Mouse (Mus musculus): ENCODE data around the gene Olfr173. TPM values are rescaled to one million over a fixed set of nuclear protein-coding genes. Genes with fewer than 3 reads are reported as not detected.
A peak's percentile ranks its signal among the peaks of the same experiment; 100 is the strongest.

The Olfr173 gene
- polyA plus RNA-seq (2017; shearing (Covaris generic)): 1 to 10 TPM in 1 of 2 experiments, under 1 TPM in 1; 0.75 to 1.2 TPM

DNA sequence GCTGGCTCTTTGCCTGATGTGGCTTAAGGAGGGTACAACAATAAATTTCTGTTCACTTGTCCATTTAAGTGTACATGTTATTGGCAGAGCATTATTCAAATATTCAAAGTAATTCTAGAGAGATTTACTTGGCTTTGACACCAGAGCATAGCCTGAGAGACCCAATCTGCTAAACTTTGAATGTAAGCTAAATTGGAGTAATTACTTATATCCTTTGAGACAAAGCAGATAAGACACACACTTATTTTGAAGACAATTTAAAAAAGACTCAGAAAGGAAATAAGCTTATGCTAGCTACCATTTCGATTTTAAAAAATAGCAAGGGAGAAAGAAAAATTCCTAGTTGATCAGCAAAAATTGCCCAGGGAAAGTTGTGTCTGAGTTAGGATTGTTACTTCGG lies at the start of gene Olfr173:
Olfr173 (minus strand) TSS at position 101 of the 400 bp plus-strand sequence.
- ATAC-seq: no peak

DNA sequence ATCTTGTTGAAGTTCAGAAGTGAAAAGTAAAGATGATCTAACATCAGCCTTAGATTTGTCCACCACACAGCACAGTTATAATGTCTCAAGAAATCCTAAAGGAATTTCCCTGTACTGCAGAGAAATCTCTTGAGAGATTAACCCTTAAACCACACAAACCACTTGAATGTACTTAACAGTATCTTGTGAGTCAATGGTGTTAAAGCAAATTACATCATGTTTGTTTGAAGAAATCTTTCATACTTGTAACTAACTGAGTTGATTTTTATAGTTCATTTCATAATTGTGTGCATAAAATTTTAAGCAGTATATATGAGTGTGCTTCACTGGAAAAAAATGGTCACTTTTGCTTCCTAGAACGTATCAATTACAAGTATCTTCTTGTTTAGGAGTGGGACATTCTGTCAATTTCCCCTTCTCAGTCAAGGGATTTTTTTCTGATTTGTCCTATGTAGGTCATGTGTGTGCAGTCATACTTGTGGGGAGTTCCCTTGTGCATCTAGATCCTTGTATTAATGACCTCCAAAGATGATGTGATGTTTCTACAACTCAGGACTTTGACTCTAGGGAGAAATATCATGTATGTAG lies 26.8 kb upstream of the Olfr173 start, which contains the start of gene Olfr175-ps1:
Olfr175-ps1 (minus strand) TSS at position 51 of the 588 bp plus-strand sequence.
- no peak for ATAC-seq

DNA sequence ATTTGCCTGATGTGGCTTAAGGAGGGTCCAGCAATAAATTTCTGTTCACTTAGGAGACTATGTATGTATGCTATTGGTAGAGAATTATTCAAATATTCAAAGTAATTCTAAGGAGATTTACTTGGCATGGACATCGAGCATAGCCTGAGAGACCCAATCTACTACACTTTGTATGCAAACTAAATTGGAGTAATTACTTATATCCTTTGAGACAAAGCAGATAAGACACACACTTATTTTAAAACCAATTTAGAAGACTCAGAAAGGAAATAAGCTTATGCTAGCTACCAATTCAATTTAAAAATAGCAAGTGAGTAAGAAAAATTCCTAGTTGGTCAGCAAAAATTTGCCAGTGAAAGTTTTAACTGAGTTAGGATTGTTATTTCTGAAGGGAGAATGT lies 37.0 kb downstream of the Olfr173 start, which contains the start of gene Olfr172:
Olfr172 (minus strand) TSS at position 101 of the 400 bp plus-strand sequence.
- no peak for ATAC-seq

DNA sequence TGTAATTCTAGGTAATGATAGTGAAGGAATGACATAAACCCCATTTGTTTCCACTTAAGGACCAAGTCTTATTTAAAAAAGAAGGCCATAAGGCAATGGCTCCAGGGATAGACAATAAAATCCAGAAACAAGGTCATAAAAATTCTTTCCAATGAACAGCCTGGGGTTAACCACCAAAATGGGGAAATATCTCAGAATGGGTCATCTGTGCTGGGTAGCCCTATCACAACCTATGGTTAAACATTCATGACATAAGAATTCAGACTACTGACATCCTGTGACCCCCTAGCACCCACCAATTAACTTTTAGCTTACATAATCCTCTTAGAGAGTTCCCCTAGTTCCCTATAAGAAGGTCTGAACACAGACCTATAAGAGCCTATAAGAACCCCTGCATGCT lies 43.9 kb downstream of the Olfr173 start:
- no peak for ATAC-seq

DNA sequence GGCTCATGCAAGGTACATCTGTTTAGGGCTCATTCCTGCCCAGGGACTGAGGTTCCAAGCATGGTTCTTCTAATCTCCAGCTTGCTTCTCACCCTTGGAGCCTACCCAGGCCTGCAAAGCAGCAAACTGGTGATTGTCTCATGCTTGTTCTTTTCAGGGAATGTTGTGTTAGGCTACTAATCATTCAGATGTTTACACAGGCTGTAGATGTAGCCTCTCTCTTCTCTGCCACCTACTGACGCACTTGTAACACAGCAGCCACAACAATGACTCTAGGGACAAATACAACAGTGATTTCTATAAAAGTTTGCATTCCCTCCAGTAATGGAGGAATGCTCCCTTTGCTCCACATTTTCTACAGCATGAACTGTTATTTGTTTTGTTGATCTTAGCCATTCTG lies 48.8 kb downstream of the Olfr173 start:
- ATAC-seq: peak; percentile 79

DNA sequence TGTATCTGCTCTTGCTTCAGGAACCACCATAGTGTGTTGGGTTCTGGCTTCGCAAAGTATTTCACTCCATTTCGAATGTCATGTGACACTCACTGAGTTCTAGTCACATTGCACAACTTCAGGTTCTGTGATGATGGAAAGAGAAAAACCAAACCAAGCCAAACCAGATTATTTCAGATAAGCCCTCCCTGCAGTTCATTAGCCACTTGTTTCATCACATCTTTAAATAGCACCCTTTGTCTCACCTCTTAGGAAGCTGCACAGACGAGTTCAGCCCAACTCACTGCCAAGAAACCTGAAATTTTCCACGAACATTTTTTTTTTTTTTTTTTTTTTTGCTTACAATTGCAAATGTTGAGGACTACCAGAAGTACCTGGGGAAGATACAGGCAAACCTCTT lies 53.4 kb downstream of the Olfr173 start:
- ATAC-seq: no peak

Other genes starting within 250 kb of the Olfr173 start
- gene Gm813, start 183.3 kb downstream of the Olfr173 start, polyA plus RNA-seq (2017; shearing (Covaris generic)): not detected
- gene E330017A01Rik, start 161.5 kb downstream of the Olfr173 start, polyA plus RNA-seq (2017; shearing (Covaris generic)): not detected
- gene Cpox, start 130.0 kb downstream of the Olfr173 start, polyA plus RNA-seq (2017; shearing (Covaris generic)): 10 to 100 TPM; 34.0 to 37.2 TPM
- 10 to 100 TPM; 22.6 to 23.4 TPM for gene Gpr15, start 81.2 kb downstream of the Olfr173 start, polyA plus RNA-seq (2017; shearing (Covaris generic))
- 100 to 1,000 TPM; 229 to 255 TPM for gene Cldnd1, start 72.4 kb downstream of the Olfr173 start, polyA plus RNA-seq (2017; shearing (Covaris generic))
- gene Olfr172, start 37.1 kb downstream of the Olfr173 start, polyA plus RNA-seq (2017; shearing (Covaris generic)): under 1 TPM in 1 of 2 experiments, not detected in 1; 0.19 TPM
- gene Olfr175-ps1, start 26.5 kb upstream of the Olfr173 start, polyA plus RNA-seq (2017; shearing (Covaris generic)): not detected
- gene Olfr177, start 74.5 kb upstream of the Olfr173 start, polyA plus RNA-seq (2017; shearing (Covaris generic)): not detected
- gene Olfr178, start 91.8 kb upstream of the Olfr173 start, polyA plus RNA-seq (2017; shearing (Covaris generic)): not detected
- gene Olfr181, start 128.5 kb upstream of the Olfr173 start, polyA plus RNA-seq (2017; shearing (Covaris generic)): not detected
- not detected for gene Olfr180, start 129.1 kb upstream of the Olfr173 start, polyA plus RNA-seq (2017; shearing (Covaris generic))
- gene Olfr183, start 195.1 kb upstream of the Olfr173 start, polyA plus RNA-seq (2017; shearing (Covaris generic)): under 1 TPM in 1 of 2 experiments, not detected in 1; 0.17 TPM
- gene Olfr186, start 230.0 kb upstream of the Olfr173 start, polyA plus RNA-seq (2017; shearing (Covaris generic)): under 1 TPM in 1 of 2 experiments, not detected in 1; 0.40 TPM
- gene Olfr187, start 239.5 kb upstream of the Olfr173 start, polyA plus RNA-seq (2017; shearing (Covaris generic)): not detected